Mouse (Mus musculus) kidney, embryonic 16.5 days (tissue): Measurements from ENCODE around the gene Ak2. TPM values are rescaled to one million over a fixed set of nuclear protein-coding genes. Genes with fewer than 3 reads are reported as not detected.
A peak's percentile ranks its signal among the peaks of the same experiment; 100 is the strongest.

Source experiments
- ATAC-seq: fragments of 200-750 bp; cut with Nextera tagmentation; 2 replicates; pipeline ENCODE4 v1.8.0; 2017; ENCODE audit warnings: moderate TSS enrichment; ENCODE audit not compliant: low FRiP score, low TSS enrichment
- H3K27ac ChIP-seq: fragments of 300-500 bp; sonication (generic); 2 replicates; pipeline ENCODE4 v1.5.1; 2014; ENCODE audit warnings: low read length
- H3K27me3 ChIP-seq: fragments of 300-500 bp; sonication (generic); 2 replicates; pipeline ENCODE4 v1.6.1; 2014; ENCODE audit warnings: low read length, control low read depth, mixed read lengths; ENCODE audit not compliant: insufficient read depth
- H3K36me3 ChIP-seq: fragments of 300-500 bp; sonication (generic); 2 replicates; pipeline ENCODE4 v1.6.1; 2014; ENCODE audit warnings: low read length, control low read depth, mixed read lengths; ENCODE audit not compliant: insufficient read depth
- H3K4me1 ChIP-seq: fragments of 300-500 bp; sonication (generic); 2 replicates; pipeline ENCODE4 v1.6.1; 2014; ENCODE audit warnings: low read length, control low read depth, mixed read lengths; ENCODE audit not compliant: insufficient read depth
- H3K4me2 ChIP-seq: fragments of 300-500 bp; sonication (generic); replicated peaks from 2 replicates; pipeline ENCODE4 v1.6.1; 2014; ENCODE audit warnings: low read depth, low read length
- H3K4me3 ChIP-seq: fragments of 300-500 bp; sonication (generic); 2 replicates; pipeline ENCODE4 v1.5.1; 2014; ENCODE audit warnings: mild to moderate bottlenecking, low read length
- H3K9ac ChIP-seq: fragments of 300-500 bp; sonication (generic); replicated peaks from 2 replicates; pipeline ENCODE4 v1.6.1; 2014; ENCODE audit warnings: low read length
- H3K9me3 ChIP-seq: fragments of 300-500 bp; sonication (generic); 2 replicates; pipeline ENCODE4 v1.6.1; 2016; ENCODE audit warnings: low read length, control low read depth
- WGBS: fragments of 180-500 bp; shearing (Covaris S2); extraction: QIAGEN DNeasy Blood & Tissue Kit; methylation state at CpG from one replicate; pipeline ENCODE4 v1.1.7; 2014; 5-methylcytosine and 5-hydroxymethylcytosine counted together
- polyA plus RNA-seq: library from polyadenylated mRNA; unstranded; fragments of >200 nt; fragmentation: Nextera tagmentation; extraction: Ambion mirVana; gene quantifications from 2 replicates; pipeline ENCODE4 v1.2.1, GENCODE M21; 2015

Gene Ak2
- polyA plus RNA-seq, 1 experiment from 2014 or later = 238 TPM

DNA sequence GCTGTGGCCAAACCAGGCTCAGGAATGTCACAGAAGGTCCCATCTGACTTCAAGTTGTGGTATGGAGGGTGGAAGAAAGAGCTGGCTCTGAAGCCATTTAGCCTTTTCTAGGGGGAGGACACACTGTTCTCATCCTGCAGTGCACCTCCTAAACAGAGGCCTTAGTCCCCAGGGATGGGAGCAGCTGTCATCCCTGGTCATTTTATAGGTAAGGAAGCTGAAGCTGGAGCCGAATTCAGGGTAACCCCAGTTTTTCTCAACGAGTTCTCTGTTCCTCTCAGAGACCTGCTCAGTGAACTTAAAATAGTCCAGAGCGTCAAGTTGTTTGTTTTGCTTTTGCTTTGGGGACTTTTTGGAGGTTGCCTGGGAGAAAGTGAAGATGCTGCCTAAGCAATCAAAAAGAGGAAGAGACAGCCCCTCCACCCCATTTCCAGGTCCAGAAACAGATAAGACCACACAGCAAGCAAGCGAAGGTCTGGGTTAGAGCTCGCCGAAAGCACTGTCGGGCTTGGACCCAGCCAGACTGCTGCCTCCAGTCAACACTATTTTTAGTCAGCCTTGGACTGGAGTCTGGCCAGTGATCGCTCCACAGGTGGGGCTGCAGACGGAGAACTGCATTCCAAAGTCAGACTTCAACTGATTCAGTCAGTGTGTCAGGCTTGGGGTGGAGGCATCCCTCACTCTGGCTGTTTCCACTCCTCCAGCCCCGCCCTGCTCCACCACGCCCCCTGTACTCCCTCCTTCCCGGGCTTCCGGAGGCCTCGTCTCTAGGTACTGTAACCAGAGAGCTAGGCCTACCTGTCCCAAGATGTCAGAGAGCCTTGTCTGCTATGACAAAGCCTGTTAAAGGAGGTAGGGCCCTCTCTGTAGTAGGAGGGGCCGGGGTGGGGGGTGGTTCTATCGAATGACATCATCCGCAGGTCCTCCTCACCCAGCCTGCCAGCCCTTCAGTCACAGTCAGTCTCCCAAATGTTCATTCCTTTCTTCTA is 41.5 kb downstream of the Ak2 start:
- Histone ChIP-seq H3K36me3 (no peaks in the 10 kb centered on the region), H3K9ac (no peak overlapping the region), H3K4me1 (peaks cover 26% of the 10 kb centered on the region), H3K4me2 (peak overlapping the region; percentile 26), H3K4me3 (no peak overlapping the region), H3K27me3 (no peaks in the 10 kb centered on the region), H3K27ac (peak overlapping the region; percentile 53), H3K9me3 (no peaks in the 10 kb centered on the region)
- WGBS = 23% methylated on average over 17 of the region's 17 CpGs
- peak; percentile 91 for ATAC-seq

DNA sequence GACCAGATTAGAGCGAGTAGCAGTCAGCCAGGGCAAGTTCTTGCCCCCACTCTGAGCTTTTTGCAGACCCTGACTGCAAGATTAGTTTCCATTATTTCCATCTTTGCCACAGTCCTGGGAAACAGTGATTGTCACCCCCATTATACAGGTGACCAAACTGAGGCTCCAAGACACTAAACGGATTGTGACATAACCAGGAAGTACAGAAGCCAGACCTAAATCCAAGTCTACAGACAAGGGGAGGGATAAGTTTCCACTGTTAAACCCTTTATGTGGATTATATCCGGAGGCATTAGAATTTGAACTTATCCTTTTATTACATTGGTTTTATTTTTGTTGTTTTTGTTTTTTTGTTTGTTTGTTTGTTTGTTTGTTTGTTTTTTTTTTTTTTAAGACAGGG is 42.5 kb downstream of the Ak2 start:
- Histone ChIP-seq H3K27ac (no peak overlapping the region), H3K27me3 (no peaks in the 10 kb centered on the region), H3K4me1 (peaks cover 26% of the 10 kb centered on the region), H3K36me3 (no peaks in the 10 kb centered on the region), H3K9ac (no peak overlapping the region), H3K9me3 (no peaks in the 10 kb centered on the region), H3K4me3 (no peak overlapping the region), H3K4me2 (no peak overlapping the region)
- ATAC-seq = no peak
- 92% methylated on average over 3 of the region's 3 CpGs for WGBS

DNA sequence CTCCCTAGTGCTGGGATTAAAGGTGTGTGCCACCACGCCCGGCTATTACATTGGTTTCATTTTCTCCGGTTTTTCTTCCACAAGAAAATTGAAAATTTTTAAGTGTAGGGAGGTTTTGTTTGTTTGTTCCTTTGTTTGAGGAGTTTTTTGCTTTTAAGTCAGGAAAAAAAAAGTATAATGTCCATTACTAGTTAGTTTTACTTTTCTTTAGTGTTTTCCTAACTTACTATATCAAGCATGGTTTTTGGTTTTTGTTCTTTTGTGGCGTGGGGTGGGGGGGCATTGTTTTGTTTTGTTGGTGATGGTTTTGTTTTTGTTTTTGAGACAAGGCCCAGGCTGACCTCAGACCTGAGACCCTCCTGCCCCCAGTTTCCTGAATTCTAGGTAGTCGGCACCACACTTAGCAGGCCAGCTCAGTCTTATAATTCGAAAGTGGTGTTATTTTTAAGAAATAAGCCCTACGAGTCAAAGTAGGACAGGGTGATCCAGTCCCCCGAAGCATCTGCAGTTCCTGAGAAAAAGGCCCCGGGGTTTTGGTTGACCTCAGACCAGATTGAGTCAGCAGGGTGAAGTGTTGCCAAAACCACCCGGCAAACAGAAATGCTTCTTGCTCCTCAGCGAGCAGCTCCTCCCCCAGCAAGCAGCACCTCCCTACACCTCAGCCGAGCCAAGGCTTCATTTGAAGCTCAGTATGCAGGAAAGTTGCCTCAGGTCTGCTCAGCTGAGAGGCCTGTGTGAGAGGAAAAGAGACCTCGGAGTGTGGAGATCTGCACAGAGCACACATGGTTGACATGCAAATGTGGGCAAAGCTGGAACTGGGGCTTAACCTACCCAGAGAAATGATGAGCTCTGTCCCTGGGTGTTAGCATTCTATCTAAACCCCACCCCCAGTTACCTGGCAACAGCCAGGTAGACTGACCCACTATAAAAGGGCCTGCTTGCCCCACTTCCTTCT is 43.2 kb downstream of the Ak2 start:
- peak; percentile 67; the same call in 1 of the 2 replicates for ATAC-seq
- Histone ChIP-seq H3K4me1 (peaks cover 26% of the 10 kb centered on the region), H3K4me2 (no peak overlapping the region), H3K4me3 (no peak overlapping the region), H3K27ac (peak overlapping the region; percentile 59), H3K9me3 (no peaks in the 10 kb centered on the region), H3K36me3 (no peaks in the 10 kb centered on the region), H3K27me3 (no peaks in the 10 kb centered on the region), H3K9ac (no peak overlapping the region)
- WGBS = 44% methylated on average over 13 of the region's 13 CpGs

DNA sequence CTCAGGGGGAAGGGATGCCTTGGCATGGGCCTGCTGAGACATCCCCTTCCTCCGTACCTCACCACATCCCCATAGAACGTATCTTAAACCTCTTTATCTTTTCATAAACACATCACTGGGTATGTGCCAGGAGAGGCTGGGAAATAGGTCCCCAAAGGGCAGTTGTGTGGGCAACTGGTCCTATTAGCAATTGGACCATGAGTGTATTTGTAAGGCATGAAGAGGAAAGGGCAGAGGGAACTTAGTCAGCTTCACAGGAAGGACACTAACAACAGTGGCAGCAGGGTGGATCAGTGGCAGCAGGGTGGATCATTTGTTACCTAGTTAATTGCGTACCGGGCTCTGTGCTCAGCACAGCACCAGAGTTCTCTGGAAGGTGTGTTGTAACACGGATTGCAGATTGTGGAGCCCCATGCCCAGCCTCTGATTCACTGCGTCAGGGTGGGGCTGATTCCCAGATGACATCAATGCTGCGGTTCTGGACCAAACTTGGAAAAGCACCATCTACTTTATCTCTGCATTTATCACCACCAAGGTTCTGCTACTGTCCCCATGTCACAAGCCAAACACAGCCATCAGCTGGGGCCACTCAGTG is 44.2 kb downstream of the Ak2 start:
- H3K4me2 ChIP-seq = no peak overlapping the region
- no peak overlapping the region for H3K27ac ChIP-seq
- no peaks in the 10 kb centered on the region for H3K9me3 ChIP-seq
- H3K4me1 ChIP-seq = peaks cover 26% of the 10 kb centered on the region
- H3K36me3 ChIP-seq = no peaks in the 10 kb centered on the region
- H3K9ac ChIP-seq = no peak overlapping the region
- no peaks in the 10 kb centered on the region for H3K27me3 ChIP-seq
- 71% methylated on average over 7 of the region's 7 CpGs for WGBS
- H3K4me3 ChIP-seq = no peak overlapping the region
- ATAC-seq = no peak

DNA sequence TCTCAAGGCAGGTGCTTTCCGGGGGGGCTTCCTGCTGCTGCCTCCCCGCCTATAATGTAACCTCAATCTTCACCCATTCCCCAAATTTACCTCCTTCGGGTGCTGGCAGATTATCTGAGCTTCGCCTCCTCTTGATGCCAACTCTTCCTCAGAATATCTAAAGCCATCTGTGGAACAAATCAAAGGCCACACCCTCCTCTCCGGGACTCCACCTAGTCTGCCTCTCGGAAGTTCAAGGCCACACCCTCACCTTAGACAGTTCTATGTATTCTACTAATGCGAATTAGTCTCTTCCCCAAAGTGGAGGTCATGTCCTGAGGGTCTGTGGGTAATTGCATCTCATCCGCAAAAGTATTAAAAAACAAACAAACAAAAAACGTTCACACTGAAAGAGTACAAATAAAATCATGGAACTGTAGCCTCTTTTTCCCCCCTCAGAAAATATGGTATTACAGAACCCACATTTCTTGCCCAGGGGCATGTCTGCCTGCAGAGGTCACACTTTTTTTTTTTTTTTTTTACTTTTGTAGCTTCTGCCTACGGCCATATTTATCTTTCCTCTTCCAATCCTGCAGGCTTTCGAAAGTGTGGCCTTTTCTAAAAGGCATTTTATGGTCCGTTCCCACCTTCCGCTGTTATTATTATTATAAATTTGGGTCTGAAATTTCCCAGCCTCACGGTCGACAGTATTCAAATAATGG is 56.1 kb downstream of the Ak2 start:
- Histone ChIP-seq H3K27ac (no peak overlapping the region), H3K36me3 (no peaks in the 10 kb centered on the region), H3K4me1 (0 out of 2 replicates have a peak, but pooled peaks cover 11% of the 10 kb centered on the region), H3K9me3 (no peaks in the 10 kb centered on the region), H3K27me3 (peaks cover 46% of the 10 kb centered on the region), H3K4me3 (peak overlapping the region; percentile 52), H3K4me2 (peak overlapping the region; percentile 97), H3K9ac (peak overlapping the region; percentile 73)
- no peak for ATAC-seq
- 20% methylated on average over 15 of the region's 15 CpGs for WGBS

DNA sequence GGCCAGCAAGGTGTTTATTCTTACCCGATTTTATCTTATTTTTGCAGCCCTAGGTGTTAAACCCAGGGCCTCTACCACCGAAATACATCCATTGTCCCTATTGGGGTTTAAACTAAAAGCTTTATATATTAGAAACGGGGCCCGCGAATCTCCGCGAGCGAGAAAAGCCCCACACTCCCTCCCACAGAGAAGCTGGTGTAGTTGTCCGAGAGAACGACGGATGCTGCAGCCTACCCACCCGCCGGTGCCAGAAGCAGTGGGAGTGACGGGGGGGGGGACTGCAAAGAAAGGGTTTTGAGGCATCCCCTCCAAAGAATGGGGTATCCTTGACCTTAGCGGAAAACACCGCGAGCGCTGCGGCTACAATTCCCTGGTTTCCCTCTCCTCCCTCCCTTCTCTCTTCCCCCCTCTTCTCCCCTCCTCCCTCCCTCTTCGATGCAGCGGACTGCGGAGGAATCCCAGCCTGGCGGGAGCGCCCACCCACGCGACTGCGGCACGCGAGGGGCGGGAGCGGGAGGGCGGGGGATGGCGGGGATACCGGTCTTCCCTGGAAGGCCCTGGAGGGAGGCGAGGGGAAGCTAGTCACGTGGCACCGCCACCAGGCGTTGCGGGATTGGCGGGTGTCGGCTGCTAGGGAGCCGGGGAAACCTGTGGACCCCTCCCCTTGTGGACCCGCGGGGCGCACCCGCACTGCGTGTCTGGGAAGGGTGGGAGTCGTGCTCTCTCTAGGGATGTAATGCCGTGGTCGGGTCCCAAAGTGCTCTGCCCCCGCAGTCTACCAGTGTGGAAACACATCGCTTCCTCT is 56.9 kb downstream of the Ak2 start:
- peak overlapping the region; percentile 52 for H3K4me3 ChIP-seq
- no peaks in the 10 kb centered on the region for H3K9me3 ChIP-seq

DNA sequence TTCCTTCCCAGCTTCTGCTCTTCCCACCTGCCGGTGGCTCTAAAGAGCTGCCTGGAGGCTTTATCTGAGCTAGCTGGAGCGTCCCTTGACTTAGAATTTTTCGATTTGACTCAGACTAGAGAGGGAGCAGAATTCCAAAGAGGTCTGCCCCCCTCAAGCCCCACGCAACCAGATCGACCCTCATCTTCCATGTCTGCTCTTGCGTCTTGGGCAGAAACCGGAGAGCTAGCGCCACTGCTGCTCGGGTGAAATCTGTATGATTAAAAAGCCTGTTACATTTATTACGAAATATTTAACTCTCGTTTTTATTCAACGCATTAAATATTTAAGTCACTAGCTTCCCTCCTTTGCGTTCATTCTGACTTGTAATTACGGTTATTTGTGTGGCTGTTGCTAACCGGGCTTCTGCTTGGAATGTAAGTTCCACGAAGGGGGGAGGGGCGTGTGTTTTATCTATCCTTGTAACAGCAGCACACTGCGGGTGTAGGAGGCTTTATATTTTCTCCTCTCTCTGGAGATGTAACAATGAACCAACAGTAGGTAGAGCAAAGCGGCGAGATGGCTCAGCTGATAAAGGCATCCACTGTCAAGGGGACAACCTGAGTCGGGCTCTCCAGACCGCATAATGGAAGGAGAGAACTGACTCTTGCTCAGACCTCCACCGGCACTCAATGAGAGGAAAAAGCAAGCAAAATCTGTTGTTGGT is 57.7 kb downstream of the Ak2 start:
- H3K9ac ChIP-seq = peak overlapping the region; percentile 73
- peak overlapping the region; percentile 52 for H3K4me3 ChIP-seq
- H3K9me3 ChIP-seq = no peaks in the 10 kb centered on the region
- no peak; the same call in 1 of the 2 replicates for ATAC-seq
- H3K27ac ChIP-seq = no peak overlapping the region
- peak overlapping the region; percentile 97 for H3K4me2 ChIP-seq
- H3K27me3 ChIP-seq = peaks cover 49% of the 10 kb centered on the region
- no peaks in the 10 kb centered on the region for H3K36me3 ChIP-seq
- WGBS = 4% methylated on average over 23 of the region's 23 CpGs
- 0 out of 2 replicates have a peak, but pooled peaks cover 11% of the 10 kb centered on the region for H3K4me1 ChIP-seq

More for the DNA sequence above, 56.9 kb downstream of the Ak2 start:
- Histone ChIP-seq H3K36me3 (no peaks in the 10 kb centered on the region), H3K27ac (no peak overlapping the region), H3K4me1 (0 out of 2 replicates have a peak, but pooled peaks cover 11% of the 10 kb centered on the region), H3K27me3 (peaks cover 49% of the 10 kb centered on the region), H3K4me2 (peak overlapping the region; percentile 97), H3K9ac (peak overlapping the region; percentile 73)
- WGBS = under 1% methylated on average over 44 of the region's 52 CpGs
- peak; percentile 90 for ATAC-seq

DNA sequence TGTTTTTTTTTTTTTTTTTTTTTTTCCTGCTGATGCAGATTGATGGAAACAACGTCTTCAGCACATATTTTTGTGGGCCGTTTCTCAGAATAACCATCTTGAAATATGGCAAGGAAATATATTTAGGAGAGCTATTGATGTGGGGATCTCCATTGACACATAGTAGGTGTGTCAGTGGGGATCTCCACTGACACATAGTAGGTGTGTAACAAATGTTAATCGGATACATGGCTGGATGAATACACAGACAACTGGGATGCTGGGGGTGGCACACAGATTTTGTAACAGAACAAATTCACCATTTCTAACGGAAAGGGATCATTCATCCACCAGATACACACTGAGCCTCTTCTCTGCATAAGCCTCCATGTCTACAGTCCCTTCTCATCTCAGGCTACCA is 58.6 kb downstream of the Ak2 start:
- Histone ChIP-seq H3K4me2 (no peak overlapping the region), H3K4me3 (no peak overlapping the region), H3K27ac (no peak overlapping the region), H3K9me3 (no peaks in the 10 kb centered on the region), H3K4me1 (0 out of 2 replicates have a peak, but pooled peaks cover 11% of the 10 kb centered on the region), H3K36me3 (no peaks in the 10 kb centered on the region), H3K9ac (no peak overlapping the region), H3K27me3 (peaks cover 48% of the 10 kb centered on the region)
- no peak for ATAC-seq
- 75% methylated on average over 4 of the region's 4 CpGs for WGBS
